Mouse (Mus musculus) Patski (cell line): ENCODE data around the gene Pdlim5. TPM values are rescaled to one million over a fixed set of nuclear protein-coding genes. Genes with fewer than 3 reads are reported as not detected.

ENCODE experiments used
- ATAC-seq: fragments of 100-300 bp; one replicate; pipeline ENCODE4 v1.8.0; 2021
- CTCF ChIA-PET: fragments of 350-600 bp; sonication (Branson Sonifier 250); formaldehyde crosslinking; loops from one replicate; lab custom pipeline; 2022; ENCODE audit warnings: inconsistent platforms; lab: Charles Lee
- POLR2A ChIA-PET: fragments of 350-600 bp; sonication (Branson Sonifier 250); formaldehyde crosslinking; loops from one replicate; lab custom pipeline; 2022; ENCODE audit warnings: antibody characterized with exemption, inconsistent platforms; lab: Charles Lee
- DNase-seq: peaks from one replicate; pipeline ENCODE4 v3.0.0-alpha.2; 2011; ENCODE audit warnings: low read depth, low spot score
- H3K27me3 ChIP-seq: fragments of 371-371 bp; one replicate; pipeline ENCODE4 v1.5.1; 2021
- CTCF ChIP-seq: fragments of 100-300 bp; IDR thresholded peaks from one replicate; pipeline ENCODE4 v1.5.1; 2021
- in situ Hi-C: fragments of 300-500 bp; cut with MboI; formaldehyde crosslinking; loops from 3 replicates; pipeline ENCODE4 v1.11.1; 2018; ENCODE audit warnings: low pct_unique_long_range_greater_than_20kb, mixed read lengths
- polyA plus RNA-seq: library from polyadenylated mRNA; unstranded; gene quantifications from one replicate; pipeline ENCODE4 v1.2.3, GENCODE M21; 2021

Pdlim5 gene
- polyA plus RNA-seq, 1 experiment from 2014 or later: 145 TPM

- ATAC-seq: no peak
- in situ Hi-C loops: no loop called here
- no peak for TF ChIP-seq CTCF
- no peaks in the 10 kb centered on the region for H3K27me3 ChIP-seq
- no peak for DNase-seq
- CTCF ChIA-PET: interaction anchor here (1.5 to 13.6 kb wide), 2 partner anchors 21 to 56 kb away, joined by 3 to 155 read pairs; no protein-coding TSS in a partner anchor
- POLR2A ChIA-PET: interaction anchor here (0.6 kb wide), 3 partner anchors 23 to 438 kb away, joined by 3 to 4 read pairs (median 4); no protein-coding TSS in a partner anchor
These were observed 22.5 kb upstream of the Pdlim5 start for GRCm38 (mm10) chr3:142417996-142418395.

- no peak for TF ChIP-seq CTCF
- no peak for DNase-seq
- ChIA-PET CTCF (interaction anchor here (1.4 to 1.5 kb wide), 2 partner anchors 85 to 130 kb away, joined by 3 read pairs; no protein-coding TSS in a partner anchor), POLR2A (interaction anchor here (0.6 to 0.9 kb wide), 2 partner anchors 8 to 28 kb away, joined by 3 to 4 read pairs; no protein-coding TSS in a partner anchor)
- ATAC-seq: no peak
- in situ Hi-C loops: no loop called here
- H3K27me3 ChIP-seq: no peaks in the 10 kb centered on the region
These were observed 17.9 kb upstream of the Pdlim5 start for GRCm38 (mm10) chr3:142413345-142413885.

GRCm38 (mm10) chr3:142410930-142411329 lies 15.4 kb upstream of the Pdlim5 start:
- ATAC-seq (no peak), DNase-seq (no peak)
- in situ Hi-C loops: no loop called here
- CTCF ChIA-PET: interaction anchor here (1.1 kb wide), 1 partner anchor 14 kb away, joined by 4 read pairs; no protein-coding TSS in a partner anchor
- TF ChIP-seq CTCF: no peak
- H3K27me3 ChIP-seq: no peaks in the 10 kb centered on the region
- POLR2A ChIA-PET: no interaction called here

DNA sequence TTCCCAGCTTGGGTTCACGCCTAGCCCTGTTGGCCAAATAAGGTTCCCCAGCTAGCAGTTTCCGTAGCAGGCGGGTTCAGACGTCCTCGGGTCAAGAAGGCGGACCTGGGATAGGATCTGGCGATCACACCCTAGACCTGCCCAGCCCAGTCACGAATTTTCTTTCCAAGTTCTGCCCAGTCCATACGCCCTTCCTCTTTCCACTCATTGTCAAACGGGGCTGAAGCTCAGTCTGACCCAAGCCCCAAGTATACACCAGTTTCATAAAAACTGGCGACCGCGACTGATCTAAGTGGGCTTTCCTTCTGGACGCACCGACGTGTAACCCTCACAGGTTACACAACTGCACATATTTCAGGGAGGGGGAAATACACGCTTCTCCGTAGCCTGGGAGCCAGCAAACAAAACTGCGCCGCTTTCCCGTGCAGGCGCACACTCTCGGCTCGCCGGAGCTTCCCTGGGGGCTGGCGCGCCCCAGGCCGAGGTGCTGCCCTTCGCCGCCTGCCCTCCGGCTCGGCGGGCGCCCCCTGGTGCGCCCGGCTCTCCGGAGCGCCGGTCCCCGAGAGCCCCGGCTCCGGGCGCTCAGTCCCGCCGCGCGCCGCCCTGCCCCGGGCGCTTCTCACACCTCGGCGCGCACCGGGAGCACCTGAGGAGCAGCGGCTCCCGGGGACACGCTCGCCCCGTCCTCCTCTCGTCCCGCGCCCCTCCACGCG lies 544 bp downstream of the Pdlim5 start:
- DNase-seq: peak; percentile 61
- POLR2A ChIA-PET: interaction anchor here (0.7 to 2.5 kb wide), 12 partner anchors 20 to 100 kb away, joined by 3 to 14 read pairs (median 4); no protein-coding TSS in a partner anchor
- H3K27me3 ChIP-seq: no peaks in the 10 kb centered on the region
- peak; percentile 68 for ATAC-seq
- in situ Hi-C loops: loop anchor here (5.0 kb wide), 2 partner anchors 42 to 88 kb away; no protein-coding TSS in a partner anchor
- peak; percentile 66 for TF ChIP-seq CTCF
- CTCF ChIA-PET: interaction anchor here (1.0 to 4.3 kb wide), 22 partner anchors 14 to 112 kb away, joined by 3 to 46 read pairs (median 6); no protein-coding TSS in a partner anchor

DNA sequence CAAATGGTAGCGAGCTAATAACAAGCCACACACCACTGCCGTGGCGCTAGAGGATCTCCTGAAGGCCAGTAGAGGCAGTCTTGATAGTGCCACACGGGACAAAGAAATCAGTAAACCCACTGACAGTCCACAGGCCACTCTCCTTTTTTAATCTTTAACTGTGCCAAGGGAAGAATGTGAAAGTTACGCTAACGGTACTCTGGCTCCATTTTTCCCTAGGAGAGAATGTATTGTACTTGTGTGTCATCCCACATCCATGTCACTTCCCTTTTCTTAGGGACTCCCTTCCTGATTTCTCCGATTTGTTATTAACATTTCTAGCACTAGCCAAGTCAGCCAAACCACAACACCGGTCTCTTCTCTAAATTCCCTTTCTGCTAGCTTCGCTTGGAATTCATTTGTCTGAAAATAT lies 1.5 kb downstream of the Pdlim5 start:
- in situ Hi-C loops: loop anchor here (5.0 kb wide), 2 partner anchors 43 to 87 kb away; no protein-coding TSS in a partner anchor
- CTCF ChIA-PET: interaction anchor here (1.0 to 4.3 kb wide), 28 partner anchors 13 to 112 kb away, joined by 3 to 46 read pairs (median 5); no protein-coding TSS in a partner anchor
- TF ChIP-seq CTCF: peak; percentile 62

GRCm38 (mm10) chr3:142391531-142391930 lies 4.0 kb downstream of the Pdlim5 start:
- DNase-seq (no peak), ATAC-seq (no peak)
- POLR2A ChIA-PET: interaction anchor here (0.6 to 1.2 kb wide), 2 partner anchors 28 to 92 kb away, joined by 3 read pairs; no protein-coding TSS in a partner anchor
- in situ Hi-C loops: loop anchor here (5.0 kb wide), 2 partner anchors 46 to 84 kb away; no protein-coding TSS in a partner anchor
- H3K27me3 ChIP-seq: no peaks in the 10 kb centered on the region
- no peak for TF ChIP-seq CTCF
- CTCF ChIA-PET: interaction anchor here (0.9 to 4.3 kb wide), 9 partner anchors 11 to 107 kb away, joined by 3 to 35 read pairs (median 3); no protein-coding TSS in a partner anchor

More for the DNA sequence above, 1.5 kb downstream of the Pdlim5 start:
- DNase-seq: peak; percentile 49
- no peaks in the 10 kb centered on the region for H3K27me3 ChIP-seq
- ATAC-seq: peak; percentile 1
- POLR2A ChIA-PET: interaction anchor here (0.8 to 2.5 kb wide), 10 partner anchors 19 to 99 kb away, joined by 3 to 14 read pairs (median 4); no protein-coding TSS in a partner anchor

DNA sequence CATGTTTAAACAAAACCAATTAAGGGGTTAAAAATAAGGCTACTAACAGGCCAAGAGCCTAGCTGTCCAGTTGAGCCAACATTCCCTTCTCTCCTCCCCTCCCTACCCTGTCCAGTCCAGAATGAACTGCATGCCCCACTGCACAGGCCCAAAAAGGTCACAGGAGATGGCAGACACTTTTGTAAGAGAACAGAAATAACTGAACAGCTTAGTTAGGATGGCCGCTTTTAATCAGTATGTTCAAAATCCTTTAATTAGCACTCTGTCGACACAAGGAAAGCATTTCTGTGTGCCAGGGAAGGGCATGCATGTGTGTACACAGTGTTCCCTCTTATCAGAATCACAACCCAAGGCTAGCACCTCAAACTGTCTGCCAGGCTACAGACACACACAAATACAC lies 5.2 kb downstream of the Pdlim5 start:
- CTCF ChIA-PET: interaction anchor here (1.4 to 2.3 kb wide), 5 partner anchors 16 to 90 kb away, joined by 3 to 8 read pairs (median 3); no protein-coding TSS in a partner anchor
- POLR2A ChIA-PET: interaction anchor here (1.2 kb wide), 1 partner anchor 90 kb away, joined by 3 read pairs; no protein-coding TSS in a partner anchor
- no peak for DNase-seq
- in situ Hi-C loops: loop anchor here (5.0 kb wide), 2 partner anchors 47 to 83 kb away; no protein-coding TSS in a partner anchor
- TF ChIP-seq CTCF: no peak
- no peak for ATAC-seq
- H3K27me3 ChIP-seq: no peaks in the 10 kb centered on the region

GRCm38 (mm10) chr3:142388189-142388588 lies 7.3 kb downstream of the Pdlim5 start:
- POLR2A ChIA-PET: no interaction called here
- DNase-seq (no peak), ATAC-seq (no peak)
- no peaks in the 10 kb centered on the region for H3K27me3 ChIP-seq
- no peak for TF ChIP-seq CTCF
- CTCF ChIA-PET: interaction anchor here (1.6 to 2.3 kb wide), 3 partner anchors 13 to 60 kb away, joined by 4 to 7 read pairs (median 5); no protein-coding TSS in a partner anchor
- in situ Hi-C loops: no loop called here

GRCm38 (mm10) chr3:142386505-142386904 lies 9.0 kb downstream of the Pdlim5 start:
- H3K27me3 ChIP-seq: no peaks in the 10 kb centered on the region
- DNase-seq: no peak
- no peak for TF ChIP-seq CTCF
- in situ Hi-C loops: no loop called here
- POLR2A ChIA-PET: no interaction called here
- CTCF ChIA-PET: interaction anchor here (1.6 kb wide), 1 partner anchor 11 kb away, joined by 4 read pairs; no protein-coding TSS in a partner anchor
- ATAC-seq: no peak

GRCm38 (mm10) chr3:142385690-142386089 lies 9.8 kb downstream of the Pdlim5 start:
- no peaks in the 10 kb centered on the region for H3K27me3 ChIP-seq
- DNase-seq: no peak
- no peak for TF ChIP-seq CTCF
- ChIA-PET CTCF (interaction anchor here (1.5 kb wide), 1 partner anchor 38 kb away, joined by 5 read pairs; no protein-coding TSS in a partner anchor), POLR2A (interaction anchor here (0.7 kb wide), 1 partner anchor 28 kb away, joined by 4 read pairs; no protein-coding TSS in a partner anchor)
- ATAC-seq: no peak
- in situ Hi-C loops: no loop called here
